Mouse (Mus musculus): ENCODE data around the gene Nsf.

DNA sequence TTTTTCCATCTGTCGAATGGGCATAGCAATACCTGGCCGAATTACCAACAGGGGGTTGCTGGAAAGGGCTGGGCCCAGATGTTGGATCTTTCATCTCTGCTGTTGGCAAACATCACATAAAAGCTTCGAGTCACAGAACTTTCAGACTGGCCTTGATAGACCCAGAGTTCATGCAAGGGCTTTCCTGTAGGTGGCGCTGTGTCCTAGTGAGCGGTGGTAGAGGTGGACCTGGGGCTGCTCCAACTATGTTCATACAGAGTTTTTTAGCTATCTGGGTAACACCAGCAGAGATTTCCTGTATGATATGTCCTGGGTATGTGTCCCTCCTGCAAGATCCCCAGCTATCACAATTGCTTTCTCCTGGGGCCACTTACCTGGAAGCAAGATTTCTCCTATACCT lies 43.5 kb upstream of the Nsf start:
- peak; percentile 67; the same call in 1 of the 2 replicates for TF ChIP-seq CTCF (IDR thresholded peaks at IDR 0.05; ENCODE audit: borderline replicate concordance, insufficient read depth, low read length)
- no peak for TF ChIP-seq POLR2A (IDR thresholded peaks at IDR 0.05; ENCODE audit: low read depth, low read length)

All from embryonic fibroblast, embryonic 13.5 days (primary cell).